Mouse (Mus musculus): ENCODE data around the gene Btbd9.

- TF ChIP-seq KAT2A (conservative IDR thresholded peaks at IDR 0.05; ENCODE audit: low read depth, low read length) (no peak), ELF1 (IDR thresholded peaks at IDR 0.05; ENCODE audit: low read depth, low read length) (no peak), POLR2A (IDR thresholded peaks at IDR 0.05; ENCODE audit: control insufficient read depth in 1 of 2, insufficient read depth in 1 of 2, low read depth in 1 of 2, low read length in 2 of 2, poor library complexity in 1 of 2) (no peak), CTCF (IDR thresholded peaks at IDR 0.05 in 2 of 3, conservative IDR thresholded peaks at IDR 0.05 in 1 of 3; ENCODE audit: control insufficient read depth in 1 of 3, insufficient read depth in 1 of 3, low read depth in 2 of 3, low read length in 3 of 3, poor library complexity in 1 of 3, severe bottlenecking in 1 of 3) (no peak), SIN3A (IDR thresholded peaks at IDR 0.05; ENCODE audit: low read length) (no peak), MAX (IDR thresholded peaks at IDR 0.05; ENCODE audit: low read length) (no peak)
Measured at GRCm38 (mm10) chr17:30244651-30245307, 331.5 kb downstream of the Btbd9 start.

All from MEL (cell line).